Mouse (Mus musculus) testis, adult 2 months (tissue): ENCODE measurements at regions not wholly inside any gene's neighbourhood (a gene's known extent, or its start where the extent isn't known, plus 50 kb on each side); places are given as distances from the start of the nearest gene placed in this dataset.

Experiments used
- CTCF ChIP-seq: fragments of 200-500 bp; IDR thresholded peaks from 2 replicates; pipeline ENCODE4 v1.5.1; 2012; ENCODE audit warnings: low read depth, mild to moderate bottlenecking, inconsistent platforms, low read length, moderate library complexity; ENCODE audit not compliant: control insufficient read depth, insufficient read depth, insufficient replicate concordance
- POLR2A ChIP-seq: fragments of 200-500 bp; IDR thresholded peaks from 2 replicates; pipeline ENCODE4 v1.6.1; 2012; ENCODE audit warnings: low read depth, mild to moderate bottlenecking, inconsistent platforms, low read length, moderate library complexity; ENCODE audit not compliant: control insufficient read depth

DNA sequence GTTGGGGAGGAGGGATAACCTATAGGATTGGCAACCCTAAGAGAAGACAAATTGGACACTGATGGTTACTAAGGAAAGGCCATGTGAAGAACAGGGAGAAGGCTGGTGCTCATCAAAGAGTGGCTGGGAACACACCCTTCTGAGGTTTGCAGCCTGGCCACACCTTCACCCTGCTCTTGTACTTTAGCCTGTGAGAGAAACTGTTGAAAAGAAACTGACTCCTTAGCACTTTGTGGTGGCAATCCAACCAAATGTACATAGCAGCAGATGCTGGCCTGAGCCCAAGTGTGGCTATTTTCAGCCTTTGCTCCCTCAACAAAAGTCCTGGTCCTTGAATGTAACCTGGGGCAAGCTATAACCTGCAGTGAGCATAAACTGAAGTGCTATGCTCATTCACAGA is 253.2 kb upstream of the Thrb start:
- no peak for TF ChIP-seq POLR2A
- TF ChIP-seq CTCF = no peak
